Mouse (Mus musculus) embryonic stem cell, embryonic (primary cell): ENCODE measurements around the gene Cacna1s.

ENCODE experiments used
- CTCF ChIA-PET, 4 experiments: fragments of 300-600 bp in 2 of 4; fragments of 350-600 bp in 2 of 4; sonication (Branson Sonifier 250); formaldehyde crosslinking; loops; one replicate each; lab custom pipeline; 2022; ENCODE audit warnings: inconsistent platforms in 2 of 4; lab: Charles Lee
- POLR2A ChIA-PET, 4 experiments: fragments of 300-600 bp in 2 of 4; fragments of 350-600 bp in 2 of 4; sonication (Branson Sonifier 250); formaldehyde crosslinking; loops; one replicate each; lab custom pipeline; 2022; ENCODE audit warnings: antibody characterized with exemption in 4 of 4, inconsistent platforms in 1 of 4; lab: Charles Lee

Gene Cacna1s

DNA sequence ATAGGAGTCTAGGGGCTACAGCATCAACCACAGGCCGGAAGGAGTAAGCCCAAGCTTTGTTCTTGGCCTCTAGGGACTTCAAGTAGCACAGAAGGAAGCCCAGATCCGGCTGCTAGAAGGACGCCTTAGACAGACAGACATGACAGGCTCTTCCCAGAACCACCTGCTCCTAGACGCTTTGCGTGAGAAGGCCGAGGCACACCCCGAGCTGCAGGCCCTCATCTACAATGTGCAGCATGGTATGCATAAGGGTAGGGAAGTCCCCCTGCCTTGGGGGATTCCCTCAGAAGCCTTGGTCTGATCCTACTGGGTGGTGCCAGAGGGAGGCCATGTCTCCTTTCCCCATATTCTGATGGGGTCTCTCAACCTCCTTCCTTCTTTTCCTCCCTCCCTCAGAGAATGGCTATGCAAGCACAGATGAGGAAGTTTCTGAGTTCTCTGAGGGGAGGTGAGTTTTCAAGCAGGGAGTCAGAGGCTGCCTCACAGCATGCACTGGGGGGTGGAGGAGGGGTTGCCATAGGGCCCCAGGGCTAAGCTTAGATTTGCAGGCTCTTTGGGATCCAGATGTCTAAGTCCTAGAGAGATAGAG, 108.9 kb downstream of the Cacna1s start:
- CTCF ChIA-PET: interaction anchor here (0.6 to 2.9 kb wide), 8 partner anchors 8 to 110 kb away, joined by 3 to 22 read pairs (median 18); partner anchors contain the start of gene Ascl5 (in 1 of the 4)
- POLR2A ChIA-PET: interaction anchor here in 2 of 4 experiments (0.6 to 2.5 kb wide), 8 partner anchors 9 to 254 kb away, joined by 3 to 13 read pairs (median 3); partner anchors contain the start of gene Ddx59 (in 1 of the 2)

DNA sequence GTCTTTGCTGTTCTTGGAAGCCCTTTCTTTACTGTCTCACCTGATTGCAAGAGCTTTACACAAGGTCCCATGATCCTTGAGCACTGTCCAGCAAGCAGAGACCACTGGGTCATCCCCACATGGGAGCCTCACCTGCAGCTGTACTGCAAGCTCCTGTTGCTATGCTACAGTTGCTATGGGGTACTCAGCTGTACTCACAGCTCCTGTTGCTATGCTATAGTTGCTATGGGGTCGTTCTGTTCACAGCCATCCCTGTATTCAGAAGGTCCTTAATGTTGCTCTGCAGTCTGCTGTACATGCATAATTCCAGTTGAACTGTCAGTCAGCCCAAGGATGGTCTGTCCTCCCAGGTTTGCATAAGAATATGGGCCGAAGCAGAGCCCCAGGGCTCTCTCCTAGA, 112.9 kb downstream of the Cacna1s start:
- ChIA-PET POLR2A (interaction anchor here in 2 of 4 experiments (0.6 to 1.9 kb wide), 2 partner anchors 9 to 94 kb away, joined by 3 to 6 read pairs; no protein-coding TSS in a partner anchor), CTCF (interaction anchor here in 3 of 4 experiments (0.6 to 1.7 kb wide), 4 partner anchors 10 to 466 kb away, joined by 4 to 6 read pairs (median 4); no protein-coding TSS in a partner anchor)

DNA sequence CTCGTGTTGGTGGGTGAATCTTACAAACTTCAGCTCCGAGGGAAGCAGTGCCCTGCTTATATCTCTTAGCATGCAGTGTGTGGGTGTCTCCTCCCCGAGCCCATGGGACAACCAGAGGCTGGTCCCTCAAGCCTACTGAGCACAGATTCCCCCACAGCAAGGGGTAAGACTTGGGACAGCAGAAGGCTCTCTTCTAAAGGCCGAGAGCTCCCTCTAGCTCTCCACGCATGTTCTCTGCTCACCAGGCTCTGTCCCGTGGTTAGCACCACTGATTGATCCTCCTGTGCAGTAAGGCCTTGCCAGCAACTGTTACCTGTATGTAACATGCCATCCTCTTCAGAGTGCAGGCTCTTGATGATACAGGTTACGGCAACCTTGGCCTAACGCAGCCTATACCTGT, 115.1 kb downstream of the Cacna1s start:
- ChIA-PET CTCF (interaction anchor here (0.8 to 2.1 kb wide), 15 partner anchors 8 to 122 kb away, joined by 3 to 9 read pairs (median 4); partner anchors contain the start of gene Ascl5 (in 2 of the 4)), POLR2A (interaction anchor here (0.6 to 1.2 kb wide), 7 partner anchors 8 to 249 kb away, joined by 3 to 5 read pairs (median 3); partner anchors contain the start of genes Ddx59 (in 1 of the 4) and Mroh3 (in 1 of the 4))
